In the genomic region with DNA sequence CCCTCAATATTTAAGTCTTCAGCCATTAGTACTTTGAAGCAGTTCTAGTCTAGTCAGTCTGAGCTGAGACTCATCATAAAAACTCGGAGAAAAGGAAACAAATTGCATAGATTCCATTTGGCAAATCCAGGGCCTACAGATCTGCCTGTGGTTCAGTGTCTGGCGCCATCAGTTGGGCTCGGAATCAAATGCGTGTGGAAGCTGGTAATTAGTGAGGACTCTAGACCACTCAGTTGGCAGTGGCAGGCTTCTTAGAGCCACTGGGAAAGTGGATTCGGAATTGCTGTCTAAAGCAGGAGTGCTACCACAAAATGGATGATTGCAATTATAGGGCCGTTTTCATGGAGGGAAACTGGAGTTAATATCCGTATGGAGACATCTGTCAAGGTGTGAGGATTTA, we compare ENCODE assay signal across 15 mouse cellular contexts.
DNase-seq lines count a peak whose midpoint lies in the region; ATAC-seq lines count a peak whose summit lies in the region.
"Had no signal": no experiment of that assay in that cellular context is flagged by ENCODE, and none has a peak within 500 bp of the region (broad histone marks: within the 10 kb centered on the region; RNA-seq: fewer than 3 reads in every experiment).

No protein-coding gene starts in this region.

- no peaks in the 10 kb centered on the region for H3K27me3 ChIP-seq in midbrain, embryonic 13.5 days
- H3K27me3 ChIP-seq in midbrain, embryonic 10.5 days (ENCODE audit: low read depth, poor library complexity, severe bottlenecking), result no peaks in the 10 kb centered on the region
- no peaks in the 10 kb centered on the region for H3K27me3 ChIP-seq in forebrain, embryonic 14.5 days (replicated peaks; ENCODE audit: control insufficient read depth, insufficient read depth, low read length)
- H3K27me3 ChIP-seq in limb, embryonic 13.5 days, result no peaks in the 10 kb centered on the region
- H3K27me3 ChIP-seq: liver, embryonic 13.5 days had no signal

- peaks cover 21% of the 10 kb centered on the region for H3K4me1 ChIP-seq in midbrain, embryonic 13.5 days (replicated peaks)
- H3K4me1 ChIP-seq in midbrain, embryonic 10.5 days, result peaks cover 23% of the 10 kb centered on the region
- peaks cover 11% of the 10 kb centered on the region for H3K4me1 ChIP-seq in forebrain, embryonic 14.5 days (ENCODE audit: control insufficient read depth, insufficient read depth, low read length)
- peaks cover 27% of the 10 kb centered on the region for H3K4me1 ChIP-seq in limb, embryonic 13.5 days
- H3K4me1 ChIP-seq: liver, embryonic 13.5 days had no signal

- 65% methylated on average over 7 of the region's 7 CpGs for WGBS in midbrain, embryonic 13.5 days
- WGBS in midbrain, embryonic 10.5 days, result 79% methylated on average over 7 of the region's 7 CpGs
- 65% methylated on average over 7 of the region's 7 CpGs for WGBS in forebrain, embryonic 14.5 days
- WGBS in limb, embryonic 13.5 days, result 30% methylated on average over 7 of the region's 7 CpGs

- H3K9me3 ChIP-seq in midbrain, embryonic 13.5 days, result no peaks in the 10 kb centered on the region
- H3K9me3 ChIP-seq in midbrain, embryonic 10.5 days (replicated peaks), result no peaks in the 10 kb centered on the region
- H3K9me3 ChIP-seq in forebrain, embryonic 14.5 days (replicated peaks; ENCODE audit: control insufficient read depth, low read length), result no peaks in the 10 kb centered on the region
- no peaks in the 10 kb centered on the region for H3K9me3 ChIP-seq in limb, embryonic 13.5 days
- H3K9me3 ChIP-seq: liver, embryonic 13.5 days had no signal

- DNase-seq in midbrain, embryonic 10.5 days (ENCODE audit: low spot score), result no peak
- DNase-seq in forebrain, embryonic 14.5 days (ENCODE audit: low spot score), result peak; percentile 60
- DNase-seq in thymus, adult 18-20 months, result no peak
- DNase-seq in urinary bladder, postnatal 25 days (ENCODE audit: low spot score), result no peak
- DNase-seq: cerebellum, adult 8-10 months; heart, adult 2 months; heart, postnatal 14 days; kidney, adult 2 months; kidney, postnatal 4 days; liver, embryonic 13.5 days; lung, postnatal 4 days had no signal

- peak overlapping the region; percentile 83 for H3K27ac ChIP-seq in midbrain, embryonic 13.5 days
- H3K27ac ChIP-seq in midbrain, embryonic 10.5 days (replicated peaks), result no peak overlapping the region
- H3K27ac ChIP-seq in forebrain, embryonic 14.5 days (ENCODE audit: low read depth, low read length), result no peak overlapping the region
- H3K27ac ChIP-seq in limb, embryonic 13.5 days, result peak overlapping the region; percentile 93
- H3K27ac ChIP-seq: heart, adult 2 months; liver, embryonic 13.5 days had no signal

- no peak overlapping the region for H3K9ac ChIP-seq in midbrain, embryonic 13.5 days (replicated peaks)
- no peak overlapping the region for H3K9ac ChIP-seq in forebrain, embryonic 14.5 days (ENCODE audit: low read length)
- H3K9ac ChIP-seq in limb, embryonic 13.5 days, result no peak overlapping the region
- H3K9ac ChIP-seq: liver, embryonic 13.5 days had no signal

- no peak for ATAC-seq in midbrain, embryonic 13.5 days
- ATAC-seq in forebrain, embryonic 14.5 days, result peak; percentile 63; the same call in 1 of the 2 replicates
- ATAC-seq in limb, embryonic 13.5 days (ENCODE audit: low FRiP score, low read depth), result peak; percentile 11; the same call in 1 of the 2 replicates
- ATAC-seq in granulocyte monocyte progenitor cell, adult 5-6 weeks (replicated peaks; ENCODE audit: poor library complexity, severe bottlenecking), result no peak

- no peak overlapping the region for H3K4me3 ChIP-seq in midbrain, embryonic 13.5 days (replicated peaks)
- no peak overlapping the region for H3K4me3 ChIP-seq in midbrain, embryonic 10.5 days
- H3K4me3 ChIP-seq in forebrain, embryonic 14.5 days (ENCODE audit: low read depth, low read length), result no peak overlapping the region
- H3K4me3 ChIP-seq in limb, embryonic 13.5 days, result no peak overlapping the region
- H3K4me3 ChIP-seq: heart, adult 2 months; liver, embryonic 13.5 days; myocyte had no signal

- H3K36me3 ChIP-seq in midbrain, embryonic 13.5 days, result no peaks in the 10 kb centered on the region
- no peaks in the 10 kb centered on the region for H3K36me3 ChIP-seq in midbrain, embryonic 10.5 days
- H3K36me3 ChIP-seq in forebrain, embryonic 14.5 days (ENCODE audit: control insufficient read depth, insufficient read depth, low read length), result no peaks in the 10 kb centered on the region
- H3K36me3 ChIP-seq in limb, embryonic 13.5 days, result no peaks in the 10 kb centered on the region
- H3K36me3 ChIP-seq: liver, embryonic 13.5 days had no signal

- no peak overlapping the region for H3K4me2 ChIP-seq in midbrain, embryonic 13.5 days (replicated peaks)
- H3K4me2 ChIP-seq in forebrain, embryonic 14.5 days (ENCODE audit: low read length), result no peak overlapping the region
- no peak overlapping the region for H3K4me2 ChIP-seq in limb, embryonic 13.5 days (replicated peaks)
- H3K4me2 ChIP-seq: liver, embryonic 13.5 days had no signal

Comparison
In these comparisons a context has a peak if more than half of its experiments do, and no peak if none do; other contexts are left out.
1. H3K27ac ChIP-seq: peak in midbrain, embryonic 13.5 days (single experiment) and limb, embryonic 13.5 days (single experiment); none in midbrain, embryonic 10.5 days (single experiment) and forebrain, embryonic 14.5 days (single experiment).
2. ATAC-seq: peak in forebrain, embryonic 14.5 days (single experiment) and limb, embryonic 13.5 days (single experiment); none in midbrain, embryonic 13.5 days (single experiment) and granulocyte monocyte progenitor cell, adult 5-6 weeks (single experiment).